Mouse (Mus musculus) activated CD4-positive, CD25-positive, alpha-beta regulatory T cell, adult 4 months (primary cell): ENCODE measurements around the gene G2e3. TPM values are rescaled to one million over a fixed set of nuclear protein-coding genes. Genes with fewer than 3 reads are reported as not detected.

Experiments
- ATAC-seq: one replicate; pipeline ENCODE4 v1.8.0; 2017
- polyA plus RNA-seq, 2 experiments: library from polyadenylated mRNA; unstranded; fragments of 100-300 nt; shearing (Covaris generic); gene quantifications; one replicate each; pipeline ENCODE4 v1.2.1; 2017

G2e3 gene
- polyA plus RNA-seq, result 10 to 100 TPM; 14.0 to 16.8 TPM

GRCm38 (mm10) chr12:51347988-51348697, at the start of gene G2e3:
Gene G2e3, plus strand, starts transcription at chr12:51348061.
- ATAC-seq, result peak; percentile 96

DNA sequence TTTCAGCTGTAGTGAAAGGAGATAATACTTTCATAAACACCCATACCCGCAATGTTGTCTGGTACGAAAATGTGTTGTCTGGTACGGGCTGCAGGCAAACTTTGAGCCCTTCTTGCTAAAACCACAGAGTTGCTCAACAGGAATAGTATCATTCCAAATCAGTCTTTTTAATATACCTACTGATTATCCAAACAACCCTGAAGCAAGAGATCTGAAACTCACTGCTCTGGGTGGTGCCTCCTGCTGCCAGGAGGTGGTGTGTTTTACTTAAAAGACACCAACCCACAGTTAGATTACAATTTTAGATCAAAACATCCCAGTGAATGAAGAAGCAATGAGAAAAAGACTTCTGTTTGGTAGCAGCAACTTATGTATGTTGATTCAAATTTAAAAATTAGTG, 24.3 kb upstream of the G2e3 start:
- ATAC-seq, result no peak

GRCm38 (mm10) chr12:51326819-51327218, 21.0 kb upstream of the G2e3 start:
- ATAC-seq, result no peak

DNA sequence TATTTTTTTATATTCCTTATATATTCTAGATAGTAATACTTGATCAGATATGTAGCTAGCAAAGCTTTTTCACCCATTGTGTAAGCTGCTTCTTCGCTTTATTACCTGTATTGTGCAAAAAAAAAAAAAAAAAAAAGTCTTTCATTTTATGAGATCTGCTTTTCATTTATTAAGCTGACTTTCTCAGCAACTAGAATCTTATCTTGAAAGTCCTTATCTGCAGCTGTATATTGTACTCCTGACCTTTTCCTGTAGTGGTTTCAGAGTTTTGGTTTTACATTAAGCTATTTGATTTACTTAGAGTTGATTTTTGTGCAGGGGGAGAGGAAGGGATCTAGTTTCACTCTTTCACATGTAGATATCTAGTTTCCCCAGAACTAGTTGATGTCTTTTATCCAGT, 10.8 kb upstream of the G2e3 start:
- no peak for ATAC-seq

DNA sequence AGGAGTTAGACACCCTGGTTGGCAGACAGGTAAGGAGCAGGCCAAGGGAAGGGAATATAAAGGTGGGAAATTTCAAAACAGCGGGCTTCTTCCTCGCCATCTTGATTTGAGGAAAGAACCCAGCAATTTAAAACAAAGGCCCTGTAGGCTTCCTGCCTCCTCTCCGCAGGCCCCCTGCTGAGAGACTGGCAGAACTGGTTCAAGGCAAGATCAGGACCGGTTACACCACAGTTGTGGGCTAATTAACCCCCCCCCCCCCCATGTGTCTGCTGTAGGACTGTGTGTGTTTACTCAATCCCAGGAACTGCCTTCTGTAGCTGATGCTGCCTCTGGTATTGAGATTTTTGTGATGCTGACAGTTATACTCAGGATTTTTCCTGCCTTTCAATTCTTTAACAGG, 1.7 kb upstream of the G2e3 start:
- no peak for ATAC-seq

DNA sequence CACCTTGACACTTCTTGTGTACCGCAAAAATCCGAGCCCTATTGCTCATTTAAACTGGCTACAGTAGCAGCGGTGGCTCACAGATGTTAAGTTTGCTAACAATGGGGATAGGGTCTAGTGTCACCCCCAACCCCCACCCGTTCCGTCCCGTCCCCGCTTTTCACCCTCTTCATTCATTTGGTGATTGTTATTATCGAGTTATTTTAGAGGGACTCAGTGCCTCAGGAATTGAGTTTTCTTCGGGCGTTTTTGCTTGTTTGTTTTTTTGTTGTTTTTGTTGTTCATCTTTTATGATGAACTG, 787 bp downstream of the G2e3 start:
- ATAC-seq, result no peak

DNA sequence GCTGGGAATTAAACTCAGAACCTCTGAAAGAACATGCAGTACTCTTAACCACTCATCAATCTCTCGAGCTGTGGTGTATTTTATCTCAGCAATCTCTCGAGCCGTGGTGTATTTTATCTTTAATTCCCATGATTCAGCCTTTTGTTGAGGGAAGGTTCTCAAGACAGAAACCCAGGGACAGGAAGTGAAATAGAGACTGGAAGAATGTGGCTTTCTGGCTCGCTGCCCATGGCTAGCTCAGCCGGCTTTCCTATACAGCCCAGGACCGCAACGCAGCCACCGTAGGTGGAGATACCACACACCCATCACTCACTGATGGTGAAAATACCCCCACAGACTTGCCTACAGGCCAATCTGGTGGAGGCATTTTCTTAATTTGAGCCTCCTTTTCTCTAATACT, 7.4 kb downstream of the G2e3 start:
- no peak for ATAC-seq

- no peak for ATAC-seq
These were observed 13.4 kb downstream of the G2e3 start for GRCm38 (mm10) chr12:51361294-51361693.

GRCm38 (mm10) chr12:51362898-51363297, 15.0 kb downstream of the G2e3 start:
- ATAC-seq, result no peak

DNA sequence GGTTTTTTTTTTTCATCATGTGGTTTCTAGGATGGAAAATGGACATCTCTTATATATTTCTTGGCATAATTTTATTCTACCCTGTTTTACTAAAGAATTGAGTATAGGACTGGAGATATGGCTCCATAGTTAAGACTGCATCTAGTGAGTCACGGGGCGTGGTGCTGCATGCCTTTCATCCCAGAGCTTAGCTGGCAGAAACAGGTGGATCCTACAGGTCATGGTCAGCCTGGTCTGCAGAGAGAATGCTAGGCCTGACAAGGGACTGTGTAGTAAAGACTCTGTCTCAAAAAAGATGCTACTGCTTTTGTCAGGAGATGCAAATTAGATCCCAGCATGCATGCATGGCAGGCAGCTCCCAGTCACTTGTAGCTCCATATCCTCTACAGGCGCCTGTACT, 20.6 kb downstream of the G2e3 start:
- ATAC-seq, result no peak

DNA sequence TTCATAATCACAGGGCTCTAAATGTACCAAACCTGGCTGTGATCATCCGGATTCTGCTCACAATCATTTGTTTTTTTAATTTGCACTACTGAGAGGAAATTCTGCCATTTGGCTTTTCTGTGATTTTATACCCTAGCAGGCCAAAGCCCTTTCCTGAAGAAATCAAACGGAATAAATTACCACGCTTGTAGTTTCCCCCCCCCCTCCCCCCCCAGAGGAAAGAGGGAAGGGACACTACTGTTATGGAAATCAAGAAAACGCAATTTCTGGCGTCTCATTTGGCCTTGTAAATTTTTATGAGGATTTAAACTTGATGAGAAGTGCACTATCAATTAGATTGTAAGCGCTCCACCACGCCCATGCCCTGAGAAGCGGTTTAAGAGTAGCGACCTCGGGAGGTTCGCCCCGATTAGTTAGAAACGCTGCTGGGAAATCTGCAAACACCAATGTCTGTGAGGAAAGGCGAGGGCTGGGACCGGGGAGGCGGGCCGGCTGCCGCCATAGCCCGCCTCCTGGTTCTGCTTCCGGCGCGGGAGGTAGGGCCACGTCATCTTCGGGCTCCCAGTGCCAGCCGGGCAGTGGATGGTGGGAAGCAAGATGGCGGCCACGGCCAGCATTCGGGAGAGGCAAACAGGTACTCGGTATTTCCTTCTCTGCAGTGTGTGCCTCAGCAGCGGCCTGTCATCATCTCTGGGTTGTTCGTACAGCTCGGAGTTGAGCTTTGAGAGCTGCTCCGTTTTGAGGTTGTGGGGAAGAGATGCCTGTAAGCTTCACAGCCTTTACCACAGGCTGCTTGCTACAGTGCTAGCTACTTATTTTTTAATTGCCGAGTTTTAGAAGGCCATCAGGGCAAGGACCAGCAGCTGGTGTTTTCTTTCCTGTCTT, 29.4 kb downstream of the G2e3 start, which contains the start of gene Scfd1:
Gene Scfd1, plus strand, starts transcription at position 508 of the 885 bp plus-strand sequence.
- peak; percentile 97 for ATAC-seq

GRCm38 (mm10) chr12:51377888-51378190, 30.0 kb downstream of the G2e3 start:
- ATAC-seq, result peak; percentile 21

DNA sequence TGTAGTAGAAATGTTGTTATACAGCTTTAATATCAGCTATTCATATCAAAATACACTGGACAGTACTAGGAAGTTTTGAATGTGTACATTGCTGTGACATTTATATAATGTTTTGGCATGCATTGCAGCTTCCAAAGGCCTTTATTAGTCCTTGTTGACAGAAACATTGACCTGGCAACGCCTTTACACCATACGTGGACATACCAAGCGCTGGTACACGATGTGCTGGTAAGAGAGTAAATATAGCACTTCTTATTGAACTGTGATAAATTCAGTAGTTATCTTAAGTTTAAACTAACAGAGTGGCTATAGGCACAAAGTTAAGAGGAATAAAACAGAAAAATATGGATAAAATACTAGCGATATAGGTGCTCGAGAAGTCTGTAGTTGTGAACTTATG, 52.0 kb downstream of the G2e3 start:
- ATAC-seq, result no peak

DNA sequence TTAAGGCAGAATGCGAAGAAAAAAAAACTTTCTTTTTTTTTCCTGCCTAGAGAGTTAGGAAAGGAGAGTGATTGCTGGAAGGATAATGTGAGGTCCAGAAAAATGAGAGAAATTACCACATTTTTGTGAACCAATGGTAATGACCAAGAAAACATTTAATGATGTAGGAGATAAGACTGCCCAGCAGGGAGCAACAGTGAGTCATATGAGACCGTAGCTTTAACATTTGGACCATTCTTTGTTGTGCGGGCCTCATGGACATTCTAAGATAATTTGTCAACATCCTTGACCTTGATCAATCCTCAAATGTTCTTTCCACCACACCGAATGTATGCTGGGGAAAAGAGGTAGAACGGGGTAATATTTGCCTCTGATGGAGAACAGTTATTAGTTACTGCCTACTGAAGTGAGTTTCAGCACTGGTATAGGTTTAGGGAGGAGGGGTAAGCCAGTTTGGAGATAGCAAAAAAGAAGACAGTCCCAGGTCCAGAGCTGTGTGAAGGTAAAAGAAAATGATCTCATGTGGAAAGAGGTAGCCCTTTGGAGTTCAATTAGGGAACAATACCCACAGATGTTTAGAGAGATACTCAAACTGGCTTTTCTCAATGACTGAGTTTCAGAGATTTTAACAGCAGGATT, 54.3 kb downstream of the G2e3 start:
- ATAC-seq, result peak; percentile 40

GRCm38 (mm10) chr12:51403987-51404586, 56.2 kb downstream of the G2e3 start:
- no peak for ATAC-seq

GRCm38 (mm10) chr12:51411362-51411761, 63.5 kb downstream of the G2e3 start:
- no peak for ATAC-seq

Other genes starting within 250 kb of the G2e3 start
- gene Scfd1, start 29.4 kb downstream of the G2e3 start, polyA plus RNA-seq, result 10 to 100 TPM; 74.6 to 79.3 TPM
- gene Coch, start 245.3 kb downstream of the G2e3 start, polyA plus RNA-seq, result under 1 TPM in 1 of 2 experiments, not detected in 1; 0.16 TPM